Mouse (Mus musculus): ENCODE measurements at regions not wholly inside any gene's neighbourhood (a gene's known extent, or its start where the extent isn't known, plus 50 kb on each side); places are given as distances from the start of the nearest gene placed in this dataset.

DNA sequence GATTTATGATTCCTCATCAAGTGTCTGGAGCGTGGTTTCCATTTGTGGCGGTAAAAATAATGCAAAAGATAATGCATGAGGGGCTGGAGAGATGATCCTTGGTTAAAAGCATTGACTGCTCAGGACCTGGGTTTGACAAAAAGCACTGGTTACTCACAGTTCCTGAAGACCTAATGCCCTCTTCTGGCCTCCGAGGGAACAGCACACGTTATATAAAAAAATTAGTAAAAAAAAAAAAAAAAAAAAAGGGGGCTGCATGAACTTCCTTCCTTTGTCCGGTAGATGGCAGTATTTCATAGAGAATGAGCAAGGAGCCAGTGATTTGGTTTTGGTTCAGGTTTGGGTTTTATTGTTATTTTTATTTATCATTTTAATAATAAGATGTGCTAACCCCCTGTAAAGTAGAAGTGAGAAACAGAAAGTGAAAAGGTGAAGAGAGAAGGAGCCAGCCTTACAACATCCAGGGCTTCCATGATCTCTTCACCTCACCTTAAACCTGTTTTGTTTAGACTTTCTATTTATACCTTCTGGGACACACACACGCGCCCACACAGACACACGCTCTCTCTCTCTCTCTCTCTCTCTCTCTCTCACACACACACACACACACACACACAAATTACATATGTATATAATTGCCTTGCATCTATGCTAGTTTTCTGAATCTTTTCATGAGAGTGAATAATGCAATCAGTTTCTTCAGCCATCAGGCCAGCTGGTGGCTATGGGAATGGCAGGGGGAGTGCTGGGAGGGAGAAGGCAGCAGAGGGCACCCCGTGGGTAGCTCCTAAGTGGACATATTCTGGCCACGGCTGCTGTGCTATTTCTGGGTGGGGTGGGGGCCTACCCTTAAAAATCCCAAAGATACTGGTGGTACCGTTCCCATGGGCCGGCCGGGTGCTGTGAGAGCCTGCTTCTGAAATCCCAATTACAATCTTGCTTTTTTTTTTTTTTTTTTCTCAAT, 230.0 kb downstream of the Poteg start:
- DNase-seq (ENCODE audit: low spot score in 2 of 2): no peak

DNA sequence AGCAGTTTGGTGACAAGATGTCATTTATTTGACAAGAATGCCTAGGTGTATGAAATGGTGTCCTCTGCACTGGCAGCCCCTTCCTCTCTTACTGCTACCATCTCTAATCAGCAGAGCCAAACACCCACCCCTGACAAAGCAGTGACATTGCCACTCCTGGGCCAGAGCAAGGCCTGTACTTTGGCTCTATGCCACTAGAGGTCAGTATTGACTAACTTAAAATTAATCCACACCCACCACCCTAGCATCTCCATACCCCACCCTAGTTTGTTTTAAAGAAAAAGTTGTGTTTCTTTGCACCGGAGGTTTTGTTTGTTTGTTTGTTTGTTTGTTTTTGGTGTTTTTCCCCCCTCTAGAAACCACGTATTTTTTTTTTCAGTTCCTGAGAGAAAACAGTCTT, 231.7 kb downstream of the Poteg start:
- DNase-seq (ENCODE audit: low spot score in 2 of 2): peak in 1 of 2 experiments; percentile 9

DNA sequence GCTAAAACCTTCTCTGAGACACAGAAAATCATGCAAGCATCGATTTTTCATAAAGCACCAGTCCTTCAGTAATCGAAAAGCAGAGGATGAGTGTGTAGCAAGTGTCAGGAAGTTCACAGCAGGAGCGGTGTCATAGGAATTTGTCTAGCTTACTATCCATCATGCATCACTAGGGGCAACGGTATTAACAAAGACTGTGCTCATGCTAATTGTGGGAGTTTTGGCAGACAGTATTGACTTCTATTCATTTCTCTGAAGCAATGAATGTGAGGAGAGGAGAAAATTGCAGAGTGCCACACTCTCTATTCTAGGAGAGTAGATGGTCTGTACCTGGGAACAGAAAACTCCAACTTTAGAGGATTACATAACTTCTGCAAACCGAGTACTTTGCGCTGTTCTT, 274.5 kb downstream of the Poteg start:
- no peak for DNase-seq (ENCODE audit: low spot score in 2 of 2)

DNA sequence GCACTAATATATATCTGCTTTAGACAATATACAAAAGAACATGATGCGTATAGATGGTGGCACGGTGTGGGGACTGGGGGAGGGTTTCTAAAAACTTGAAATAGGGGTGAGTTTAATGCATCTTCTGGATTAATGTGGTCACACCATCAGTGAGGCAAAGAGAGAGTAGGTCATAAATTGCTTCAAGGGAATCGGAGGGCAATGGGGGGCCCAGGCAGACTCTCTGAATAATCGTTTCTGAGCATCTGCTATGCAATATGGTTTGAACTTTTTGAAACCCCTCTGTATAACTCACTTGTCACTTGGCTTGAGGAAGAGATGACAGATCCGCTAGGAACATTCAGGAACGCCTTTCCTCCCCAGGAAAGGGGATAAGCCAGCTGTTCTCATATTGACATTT, 322.8 kb downstream of the Poteg start:
- no peak for DNase-seq (ENCODE audit: low spot score in 2 of 2)

- DNase-seq (ENCODE audit: low spot score in 2 of 2): no peak
Observed at GRCm38 (mm10) chr8:27770803-27771202, 323.3 kb downstream of the Poteg start.

DNA sequence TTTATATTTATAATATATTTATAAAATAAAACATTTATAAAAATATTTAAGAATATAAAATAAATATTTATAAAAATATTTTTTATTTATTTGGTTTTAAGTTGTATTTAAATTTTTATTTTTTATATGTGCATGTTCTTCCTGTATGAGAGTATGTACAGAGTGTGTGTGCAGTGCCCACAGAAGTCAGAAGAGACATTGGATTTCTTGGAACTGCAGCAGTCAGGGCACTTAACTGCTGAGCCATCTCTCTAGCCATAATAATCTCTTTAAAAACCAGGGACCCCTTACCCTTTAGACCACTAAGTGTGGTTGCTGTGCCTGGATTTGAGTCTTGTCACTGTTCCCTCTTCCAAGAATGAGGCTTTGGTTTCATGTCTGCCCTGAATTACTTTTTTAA, 323.8 kb downstream of the Poteg start:
- no peak for DNase-seq (ENCODE audit: low spot score in 2 of 2)

GRCm38 (mm10) chr8:27778982-27779381, 331.5 kb downstream of the Poteg start:
- DNase-seq (ENCODE audit: low spot score in 2 of 2): no peak
